Mouse (Mus musculus) liver, embryonic 14.5 days (tissue): ENCODE measurements at regions not wholly inside any gene's neighbourhood (a gene's known extent, or its start where the extent isn't known, plus 50 kb on each side); places are given as distances from the start of the nearest gene placed in this dataset.

Experiments
- CTCF ChIP-seq: IDR thresholded peaks from 2 replicates; pipeline ENCODE4 v1.5.1; 2016; ENCODE audit warnings: antibody characterized with exemption, low read depth, control low read depth
- EP300 ChIP-seq: IDR thresholded peaks from 2 replicates; pipeline ENCODE4 v1.6.1; 2016; ENCODE audit warnings: antibody characterized with exemption, low read depth

- TF ChIP-seq CTCF (no peak), EP300 (no peak)
Observed at GRCm38 (mm10) chr16:76133892-76134291, 111.8 kb upstream of the Samsn1 start.
